Mouse (Mus musculus): ENCODE data around the gene Atf7ip. TPM values are rescaled to one million over a fixed set of nuclear protein-coding genes. Genes with fewer than 3 reads are reported as not detected.

Gene Atf7ip
- polyA plus RNA-seq, 1 experiment from 2014 or later: 49.8 TPM

DNA sequence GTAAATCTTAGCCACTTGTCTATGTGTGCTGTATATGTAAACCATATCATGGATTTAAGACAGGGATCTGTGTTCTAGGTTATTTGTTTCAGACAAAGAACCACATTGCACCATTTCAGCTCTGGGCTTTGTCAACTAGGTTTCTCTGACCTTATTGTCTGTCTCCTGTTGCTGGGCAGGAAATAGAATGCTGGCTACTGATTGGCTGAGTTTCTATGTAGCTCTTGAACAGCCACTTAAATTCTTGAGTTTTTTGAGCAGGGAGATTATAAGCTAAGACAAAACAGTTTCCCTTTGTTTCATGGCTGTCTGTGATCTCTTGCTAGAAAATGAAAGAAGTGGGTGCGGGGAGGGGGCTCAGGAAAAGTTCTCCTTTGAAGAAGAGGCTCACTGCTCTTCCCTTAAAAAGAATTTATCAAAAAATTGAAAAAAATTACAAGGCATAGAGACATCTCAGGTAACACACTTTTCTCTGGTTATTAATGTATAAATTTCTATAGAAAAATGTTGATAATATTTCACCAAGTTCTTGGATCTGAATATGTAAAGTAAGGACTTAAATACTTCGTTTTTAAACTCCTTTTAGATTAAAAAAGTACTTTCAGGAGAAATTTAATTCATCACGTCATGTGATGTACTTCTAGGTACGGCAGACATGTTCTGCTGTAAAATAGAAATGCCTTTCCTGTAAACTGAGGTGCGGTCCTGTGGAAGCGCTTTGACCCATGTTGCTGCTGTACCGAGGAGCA is 49.0 kb downstream of the Atf7ip start:
- DNase-seq (ENCODE audit: low spot score) (peak; percentile 51), ATAC-seq (ENCODE audit: insufficient number of reproducible peaks, low FRiP score, low TSS enrichment, low read depth) (no peak)
- 87% methylated on average over 7 of the region's 7 CpGs for WGBS
- Histone ChIP-seq H3K9ac (ENCODE audit: low read length) (no peak overlapping the region), H3K4me3 (ENCODE audit: low read depth, low read length) (no peak overlapping the region), H3K36me3 (ENCODE audit: control insufficient read depth, insufficient read depth, low read length) (peaks cover 3% of the 10 kb centered on the region; the same call in 1 of the 2 replicates), H3K9me3 (ENCODE audit: control insufficient read depth, low read length) (no peaks in the 10 kb centered on the region), H3K27ac (replicated peaks; ENCODE audit: low read depth, low read length) (no peak overlapping the region), H3K4me2 (ENCODE audit: low read depth, severe bottlenecking) (no peak overlapping the region), H3K27me3 (ENCODE audit: control insufficient read depth, insufficient read depth, low read length) (no peaks in the 10 kb centered on the region), H3K4me1 (ENCODE audit: control insufficient read depth, insufficient read depth, low read length) (no peaks in the 10 kb centered on the region)

DNA sequence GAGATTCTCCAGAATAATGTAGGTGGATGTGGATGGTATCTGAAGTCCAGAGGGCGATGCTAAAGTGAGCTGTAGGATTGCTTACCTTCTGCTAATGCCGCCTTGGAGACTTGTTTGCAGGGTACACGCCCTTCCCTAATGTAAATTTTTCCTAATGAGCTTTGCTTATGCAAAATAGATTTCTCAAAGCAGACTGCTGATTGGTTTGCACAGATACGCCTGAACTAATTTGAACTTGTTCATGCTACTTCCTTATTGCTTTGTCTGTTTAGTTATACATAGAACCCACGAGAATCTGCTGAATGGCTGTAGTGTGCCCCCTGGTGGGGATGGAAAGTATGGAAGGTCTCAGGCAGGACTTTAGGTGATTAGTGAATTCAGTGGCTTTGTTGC is 49.6 kb downstream of the Atf7ip start:
- ATAC-seq (ENCODE audit: insufficient number of reproducible peaks, low FRiP score, low TSS enrichment, low read depth): no peak
- H3K4me2 ChIP-seq (ENCODE audit: low read depth, severe bottlenecking): no peak overlapping the region
- H3K4me1 ChIP-seq (ENCODE audit: control insufficient read depth, insufficient read depth, low read length): no peaks in the 10 kb centered on the region
- no peak overlapping the region for H3K27ac ChIP-seq (replicated peaks; ENCODE audit: low read depth, low read length)
- H3K9me3 ChIP-seq (ENCODE audit: control insufficient read depth, low read length): no peaks in the 10 kb centered on the region
- no peak overlapping the region for H3K4me3 ChIP-seq (ENCODE audit: low read depth, low read length)
- WGBS: 66% methylated on average over 5 of the region's 5 CpGs
- H3K27me3 ChIP-seq (ENCODE audit: control insufficient read depth, insufficient read depth, low read length): no peaks in the 10 kb centered on the region
- DNase-seq (ENCODE audit: low spot score): peak; percentile 83
- H3K36me3 ChIP-seq (ENCODE audit: control insufficient read depth, insufficient read depth, low read length): peaks cover 9% of the 10 kb centered on the region
- H3K9ac ChIP-seq (ENCODE audit: low read length): no peak overlapping the region

DNA sequence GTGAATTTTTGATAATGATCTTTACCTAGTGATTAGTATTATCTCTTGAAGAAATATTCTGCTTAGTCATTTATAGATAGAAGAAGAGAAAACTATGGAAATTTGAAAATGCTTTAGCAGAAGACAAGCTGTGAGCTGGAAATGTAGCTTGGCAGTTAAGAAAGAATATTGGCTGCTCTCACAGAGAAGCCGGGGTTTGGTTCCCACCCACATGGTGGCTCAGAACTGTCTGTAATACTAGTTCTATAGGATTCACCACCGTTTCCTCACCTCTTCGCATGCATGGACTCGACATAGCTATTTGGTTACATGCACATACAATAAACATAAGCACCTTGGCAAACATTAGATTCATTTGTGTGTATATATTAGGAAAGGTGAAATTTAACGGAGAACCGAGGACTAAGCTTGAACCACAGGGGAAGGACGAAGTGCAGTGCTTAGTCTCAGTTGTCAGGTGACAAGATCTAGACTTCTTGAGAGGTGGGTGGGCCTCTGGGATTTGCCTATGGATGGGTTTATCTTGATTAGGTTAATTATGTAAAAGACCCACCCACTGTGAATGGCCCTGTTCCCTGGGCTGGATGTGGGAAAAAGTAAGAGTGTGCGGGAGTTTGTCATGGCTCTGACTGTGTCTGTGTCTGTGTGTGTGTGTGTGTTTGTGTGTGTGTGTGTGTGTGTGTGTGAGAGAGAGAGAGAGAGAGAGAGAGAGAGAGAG is 52.5 kb downstream of the Atf7ip start:
- no peak for DNase-seq (ENCODE audit: low spot score)
- H3K9me3 ChIP-seq (ENCODE audit: control insufficient read depth, low read length): no peaks in the 10 kb centered on the region
- H3K4me3 ChIP-seq (ENCODE audit: low read depth, low read length): no peak overlapping the region
- ATAC-seq (ENCODE audit: insufficient number of reproducible peaks, low FRiP score, low TSS enrichment, low read depth): no peak
- H3K9ac ChIP-seq (ENCODE audit: low read length): no peak overlapping the region
- peaks cover 24% of the 10 kb centered on the region for H3K36me3 ChIP-seq (ENCODE audit: control insufficient read depth, insufficient read depth, low read length)
- no peaks in the 10 kb centered on the region for H3K4me1 ChIP-seq (ENCODE audit: control insufficient read depth, insufficient read depth, low read length)
- 88% methylated on average over 8 of the region's 8 CpGs for WGBS
- no peaks in the 10 kb centered on the region for H3K27me3 ChIP-seq (ENCODE audit: control insufficient read depth, insufficient read depth, low read length)
- H3K4me2 ChIP-seq (ENCODE audit: low read depth, severe bottlenecking): no peak overlapping the region
- H3K27ac ChIP-seq (replicated peaks; ENCODE audit: low read depth, low read length): no peak overlapping the region

DNA sequence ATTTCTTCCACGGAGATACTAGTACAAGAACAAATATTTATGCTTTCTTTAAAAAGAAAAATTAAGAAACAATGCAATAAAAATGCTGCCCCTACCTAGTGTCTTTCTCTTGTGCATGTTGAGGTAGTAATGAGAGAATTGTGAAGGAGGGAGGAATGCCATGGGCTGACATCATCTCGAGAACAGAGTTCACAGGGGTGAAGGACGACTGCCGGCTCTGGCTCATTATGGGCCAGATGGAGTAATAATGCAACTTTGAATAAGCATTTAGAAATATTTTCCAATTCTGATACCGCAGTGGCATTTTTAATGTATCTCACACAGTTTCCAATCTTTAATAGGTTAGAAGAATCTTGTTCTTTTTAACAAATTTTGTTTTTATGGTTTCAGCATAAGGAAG is 60.0 kb downstream of the Atf7ip start:
- no peak overlapping the region for H3K4me2 ChIP-seq (ENCODE audit: low read depth, severe bottlenecking)
- no peak overlapping the region for H3K27ac ChIP-seq (replicated peaks; ENCODE audit: low read depth, low read length)
- H3K4me3 ChIP-seq (ENCODE audit: low read depth, low read length): no peak overlapping the region
- no peaks in the 10 kb centered on the region for H3K9me3 ChIP-seq (ENCODE audit: control insufficient read depth, low read length)
- no peak for ATAC-seq (ENCODE audit: insufficient number of reproducible peaks, low FRiP score, low TSS enrichment, low read depth)
- no peaks in the 10 kb centered on the region for H3K4me1 ChIP-seq (ENCODE audit: control insufficient read depth, insufficient read depth, low read length)
- H3K36me3 ChIP-seq (ENCODE audit: control insufficient read depth, insufficient read depth, low read length): peaks cover 32% of the 10 kb centered on the region
- no peak for DNase-seq (ENCODE audit: low spot score)
- H3K9ac ChIP-seq (ENCODE audit: low read length): no peak overlapping the region
- WGBS: 86% methylated on average over 5 of the region's 5 CpGs
- no peaks in the 10 kb centered on the region for H3K27me3 ChIP-seq (ENCODE audit: control insufficient read depth, insufficient read depth, low read length)

DNA sequence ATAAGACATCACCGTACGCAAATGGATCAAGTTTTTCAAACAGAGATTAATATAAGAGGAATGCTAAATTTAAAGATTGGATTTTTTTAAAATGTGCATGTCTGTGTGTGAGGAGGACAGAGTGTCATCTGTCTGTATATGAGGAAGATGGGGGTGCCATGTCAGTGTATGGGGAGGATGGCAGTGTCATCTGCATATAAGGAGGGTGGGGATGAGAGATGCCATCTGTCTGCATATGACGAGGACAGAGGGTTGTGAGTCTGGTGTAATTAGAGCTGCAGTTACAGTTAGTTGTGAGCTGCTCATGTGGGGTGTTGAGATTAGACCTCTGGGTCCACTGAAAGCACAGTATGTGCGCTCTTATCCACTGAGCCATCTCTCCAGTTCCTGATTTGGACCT is 84.8 kb downstream of the Atf7ip start:
- no peak overlapping the region for H3K4me2 ChIP-seq (ENCODE audit: low read depth, severe bottlenecking)
- H3K36me3 ChIP-seq (ENCODE audit: control insufficient read depth, insufficient read depth, low read length): peaks cover 22% of the 10 kb centered on the region
- no peak overlapping the region for H3K4me3 ChIP-seq (ENCODE audit: low read depth, low read length)
- ATAC-seq (ENCODE audit: insufficient number of reproducible peaks, low FRiP score, low TSS enrichment, low read depth): no peak
- no peaks in the 10 kb centered on the region for H3K4me1 ChIP-seq (ENCODE audit: control insufficient read depth, insufficient read depth, low read length)
- no peak for DNase-seq (ENCODE audit: low spot score)
- 94% methylated on average over 4 of the region's 4 CpGs for WGBS
- no peak overlapping the region for H3K27ac ChIP-seq (replicated peaks; ENCODE audit: low read depth, low read length)
- no peaks in the 10 kb centered on the region for H3K9me3 ChIP-seq (ENCODE audit: control insufficient read depth, low read length)
- H3K27me3 ChIP-seq (ENCODE audit: control insufficient read depth, insufficient read depth, low read length): no peaks in the 10 kb centered on the region
- no peak overlapping the region for H3K9ac ChIP-seq (ENCODE audit: low read length)

DNA sequence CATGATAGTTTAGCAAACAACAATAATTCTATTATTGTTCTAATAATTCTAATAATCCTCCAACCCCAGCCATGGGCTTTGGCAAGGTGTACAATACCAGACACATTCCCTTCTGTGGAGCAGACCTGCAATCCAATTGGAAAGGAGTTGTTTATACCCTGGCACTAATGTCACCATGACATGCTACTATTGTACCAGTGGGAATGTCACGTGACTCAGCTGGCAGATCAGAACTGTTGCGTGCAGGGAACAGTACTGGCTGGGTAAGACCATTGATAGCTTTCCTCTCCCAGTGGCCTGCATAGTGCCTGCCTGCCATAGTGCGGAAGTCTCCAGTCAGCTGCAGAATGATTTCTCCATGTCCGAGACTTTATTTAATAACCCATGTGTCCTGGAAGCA is 88.6 kb downstream of the Atf7ip start:
- no peaks in the 10 kb centered on the region for H3K9me3 ChIP-seq (ENCODE audit: control insufficient read depth, low read length)
- 93% methylated on average over 4 of the region's 4 CpGs for WGBS
- H3K36me3 ChIP-seq (ENCODE audit: control insufficient read depth, insufficient read depth, low read length): peaks cover 18% of the 10 kb centered on the region
- H3K27me3 ChIP-seq (ENCODE audit: control insufficient read depth, insufficient read depth, low read length): no peaks in the 10 kb centered on the region
- no peak overlapping the region for H3K9ac ChIP-seq (ENCODE audit: low read length)
- no peak overlapping the region for H3K4me3 ChIP-seq (ENCODE audit: low read depth, low read length)
- ATAC-seq (ENCODE audit: insufficient number of reproducible peaks, low FRiP score, low TSS enrichment, low read depth) (no peak), DNase-seq (ENCODE audit: low spot score) (no peak)
- H3K27ac ChIP-seq (replicated peaks; ENCODE audit: low read depth, low read length): no peak overlapping the region
- no peaks in the 10 kb centered on the region for H3K4me1 ChIP-seq (ENCODE audit: control insufficient read depth, insufficient read depth, low read length)
- H3K4me2 ChIP-seq (ENCODE audit: low read depth, severe bottlenecking): no peak overlapping the region

DNA sequence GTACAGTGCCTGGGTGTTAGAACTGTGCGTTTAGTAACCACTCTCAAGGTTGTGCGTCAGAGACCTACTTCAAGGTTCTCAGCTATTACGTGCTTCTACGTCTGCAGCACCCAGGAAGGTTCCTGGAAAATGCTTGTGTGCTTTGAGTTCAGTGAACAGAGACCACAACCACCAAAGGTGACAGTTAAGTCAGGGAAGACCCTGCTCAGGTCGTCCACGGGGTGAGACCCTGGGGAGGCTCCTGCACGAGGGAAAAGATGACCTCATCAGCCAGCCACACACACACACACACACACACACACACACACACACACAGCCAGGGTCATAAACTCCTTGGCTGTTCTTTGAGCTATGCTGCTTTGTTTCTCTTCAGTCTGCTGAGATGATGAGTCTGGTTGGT is 96.6 kb downstream of the Atf7ip start:
- H3K4me1 ChIP-seq (ENCODE audit: control insufficient read depth, insufficient read depth, low read length): no peaks in the 10 kb centered on the region
- H3K27ac ChIP-seq (replicated peaks; ENCODE audit: low read depth, low read length): no peak overlapping the region
- peaks cover 30% of the 10 kb centered on the region for H3K36me3 ChIP-seq (ENCODE audit: control insufficient read depth, insufficient read depth, low read length)
- H3K4me2 ChIP-seq (ENCODE audit: low read depth, severe bottlenecking): no peak overlapping the region
- DNase-seq (ENCODE audit: low spot score) (no peak), ATAC-seq (ENCODE audit: insufficient number of reproducible peaks, low FRiP score, low TSS enrichment, low read depth) (no peak)
- 87% methylated on average over 7 of the region's 7 CpGs for WGBS
- no peaks in the 10 kb centered on the region for H3K27me3 ChIP-seq (ENCODE audit: control insufficient read depth, insufficient read depth, low read length)
- no peak overlapping the region for H3K4me3 ChIP-seq (ENCODE audit: low read depth, low read length)
- H3K9me3 ChIP-seq (ENCODE audit: control insufficient read depth, low read length): no peaks in the 10 kb centered on the region
- no peak overlapping the region for H3K9ac ChIP-seq (ENCODE audit: low read length)

DNA sequence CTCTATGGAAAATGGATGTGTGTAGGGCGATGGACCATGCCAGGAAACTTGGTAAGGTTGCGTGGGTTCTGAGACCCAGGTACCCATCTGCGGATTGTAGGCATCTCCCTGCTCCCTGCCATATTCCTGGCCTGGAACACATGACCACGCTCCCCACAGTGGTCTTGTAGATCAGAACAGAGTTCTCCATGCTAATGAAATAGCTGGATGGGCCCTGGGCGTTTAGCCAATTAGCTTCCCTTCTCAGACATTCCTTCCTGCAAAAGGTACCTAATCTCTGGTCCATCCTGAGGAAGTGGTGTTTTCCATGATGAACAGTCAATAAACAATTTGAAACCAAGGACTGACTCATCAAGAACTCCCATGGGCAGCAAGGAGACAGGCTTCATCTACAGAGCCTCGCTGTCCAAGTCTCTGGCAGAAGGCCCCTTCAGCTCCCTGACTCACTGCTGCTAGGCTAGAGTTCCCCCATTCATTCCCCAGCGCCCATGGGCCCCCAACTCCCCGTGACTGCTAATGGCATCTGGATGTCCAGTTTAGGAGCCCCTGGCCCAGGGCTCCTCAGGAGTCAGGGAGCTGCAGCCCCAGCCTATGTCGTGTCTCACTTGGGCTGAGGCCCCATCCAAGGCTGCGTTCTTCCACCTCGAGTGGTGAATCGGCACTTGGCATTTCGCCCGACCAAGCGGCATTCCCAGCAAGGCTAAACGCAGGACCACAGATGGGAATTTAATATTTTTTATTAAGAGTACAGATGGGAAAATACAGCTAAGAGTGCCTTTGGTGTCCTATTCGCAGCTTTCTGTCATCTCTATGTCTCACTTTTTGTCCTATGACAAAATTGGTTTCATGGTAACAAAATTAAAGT is 105.6 kb downstream of the Atf7ip start:
- no peak overlapping the region for H3K9ac ChIP-seq (ENCODE audit: low read length)

More for the DNA sequence above, 105.6 kb downstream of the Atf7ip start:
- H3K4me1 ChIP-seq (ENCODE audit: control insufficient read depth, insufficient read depth, low read length): no peaks in the 10 kb centered on the region
- H3K4me2 ChIP-seq (ENCODE audit: low read depth, severe bottlenecking): no peak overlapping the region
- H3K27ac ChIP-seq (replicated peaks; ENCODE audit: low read depth, low read length): no peak overlapping the region
- ATAC-seq (ENCODE audit: insufficient number of reproducible peaks, low FRiP score, low TSS enrichment, low read depth) (no peak), DNase-seq (ENCODE audit: low spot score) (no peak)
- no peaks in the 10 kb centered on the region for H3K9me3 ChIP-seq (ENCODE audit: control insufficient read depth, low read length)
- 96% methylated on average over 17 of the region's 17 CpGs for WGBS
- no peak overlapping the region for H3K4me3 ChIP-seq (ENCODE audit: low read depth, low read length)
- peaks cover 7% of the 10 kb centered on the region; the same call in 1 of the 2 replicates for H3K36me3 ChIP-seq (ENCODE audit: control insufficient read depth, insufficient read depth, low read length)
- no peaks in the 10 kb centered on the region for H3K27me3 ChIP-seq (ENCODE audit: control insufficient read depth, insufficient read depth, low read length)
